Mouse (Mus musculus) liver, embryonic 14.5 days (tissue): ENCODE data around the gene Mbd6.
"Not testable (repeated sequence)": the region's sequence is repeated elsewhere in the genome, so short reads cannot be mapped to it uniquely, and the experiment has no call there.

Experiments used
- CTCF ChIP-seq: IDR thresholded peaks from 2 replicates; pipeline ENCODE4 v1.5.1; 2016; ENCODE audit warnings: antibody characterized with exemption, low read depth, control low read depth
- EP300 ChIP-seq: IDR thresholded peaks from 2 replicates; pipeline ENCODE4 v1.6.1; 2016; ENCODE audit warnings: antibody characterized with exemption, low read depth

DNA sequence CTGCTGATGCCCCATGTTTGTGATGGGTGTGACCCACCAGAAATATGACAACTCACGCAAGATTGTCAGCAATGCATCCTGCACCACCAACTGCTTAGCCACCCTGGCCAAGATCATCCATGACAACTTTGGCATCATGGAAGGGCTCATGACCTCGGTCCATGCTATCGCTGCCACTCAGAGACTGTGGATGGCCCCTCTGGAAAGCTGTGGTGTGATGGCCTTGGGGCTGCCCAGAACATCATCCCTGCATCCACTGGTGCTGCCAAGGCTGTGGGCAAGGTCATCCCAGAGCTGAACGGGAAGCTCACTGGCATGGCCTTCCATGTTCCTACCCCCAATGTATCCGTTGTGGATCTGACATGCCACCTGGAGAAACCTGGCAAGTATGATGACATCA, 24.7 kb upstream of the Mbd6 start:
- not testable (repeated sequence) for TF ChIP-seq EP300, CTCF
